Comparison of ENCODE assay signal across 29 mouse cellular contexts in genomic region chr4:118341447-118341846, GRCm38 (mm10).
"Had no signal": no experiment of that assay in that cellular context is flagged by ENCODE, and none has a peak within 500 bp of the region (broad histone marks: within the 10 kb centered on the region; RNA-seq: fewer than 3 reads in every experiment).

No protein-coding gene starts in this region.

- DNase-seq: gastrocnemius, adult 2 months; gastrocnemius, postnatal 10 days; gastrocnemius, postnatal 25 days; heart, adult 18-20 months; heart, postnatal 10 days; heart, postnatal 4 days; kidney, adult 18-20 months; kidney, adult 8-10 months; kidney, postnatal 10 days; kidney, postnatal 25 days; kidney, postnatal 4 days; liver; liver, embryonic 13.5 days; liver, postnatal 0 days had no signal

- H3K9ac ChIP-seq: heart, embryonic 12.5 days; hindbrain, embryonic 12.5 days; hindbrain, embryonic 14.5 days; intestine, embryonic 15.5 days; limb, embryonic 12.5 days; liver, embryonic 13.5 days; liver, embryonic 15.5 days; liver, postnatal 0 days had no signal

- H3K36me3 ChIP-seq: heart, embryonic 10.5 days; heart, embryonic 12.5 days; hindbrain, embryonic 10.5 days; hindbrain, embryonic 12.5 days; intestine, embryonic 15.5 days; limb, embryonic 10.5 days; limb, embryonic 12.5 days; liver, embryonic 13.5 days; liver, embryonic 15.5 days had no signal

- H3K27me3 ChIP-seq: heart, embryonic 12.5 days; hindbrain, embryonic 12.5 days; intestine, embryonic 15.5 days; limb, embryonic 12.5 days; liver, embryonic 13.5 days; liver, embryonic 15.5 days had no signal

- ATAC-seq: hindbrain, embryonic 16.5 days; inflammation-experienced regulatory T-cells, adult 6 months; intestine, embryonic 15.5 days; intestine, postnatal 0 days; liver, postnatal 0 days had no signal

- H3K9me3 ChIP-seq: heart, embryonic 10.5 days; heart, embryonic 12.5 days; hindbrain, embryonic 10.5 days; hindbrain, embryonic 12.5 days; intestine, embryonic 15.5 days; limb, embryonic 10.5 days; limb, embryonic 12.5 days; liver, embryonic 13.5 days had no signal

- H3K4me1 ChIP-seq: heart, embryonic 10.5 days; heart, embryonic 12.5 days; hindbrain, embryonic 10.5 days; hindbrain, embryonic 12.5 days; intestine, embryonic 15.5 days; limb, embryonic 10.5 days; liver, embryonic 13.5 days; liver, embryonic 15.5 days had no signal

- H3K4me2 ChIP-seq: heart, embryonic 12.5 days; hindbrain, embryonic 12.5 days; hindbrain, embryonic 14.5 days; intestine, embryonic 15.5 days; limb, embryonic 12.5 days; liver, embryonic 11.5 days; liver, embryonic 13.5 days; liver, embryonic 15.5 days had no signal

- H3K27ac ChIP-seq: gastrocnemius, adult 2 months; heart, embryonic 10.5 days; hindbrain, embryonic 10.5 days; hindbrain, embryonic 12.5 days; hindbrain, embryonic 14.5 days; intestine, embryonic 15.5 days; layer of hippocampus, adult 2 months; left cerebral cortex, adult 2 months; limb, embryonic 10.5 days; limb, embryonic 12.5 days; liver, embryonic 13.5 days; liver, embryonic 15.5 days had no signal

- H3K4me3 ChIP-seq: gastrocnemius, adult 2 months; heart, embryonic 10.5 days; heart, embryonic 12.5 days; hindbrain, embryonic 10.5 days; hindbrain, embryonic 12.5 days; intestine, embryonic 15.5 days; layer of hippocampus, adult 2 months; left cerebral cortex, adult 2 months; limb, embryonic 10.5 days; limb, embryonic 12.5 days; liver, embryonic 13.5 days; liver, embryonic 15.5 days had no signal
